Mouse (Mus musculus): ENCODE data around the gene Exoc3l4. TPM values are rescaled to one million over a fixed set of nuclear protein-coding genes. Genes with fewer than 3 reads are reported as not detected.

Exoc3l4 gene
- total and polyA plus RNA-seq, 3 experiments, result 0.04 to 0.17 TPM; not detected in 1

DNA sequence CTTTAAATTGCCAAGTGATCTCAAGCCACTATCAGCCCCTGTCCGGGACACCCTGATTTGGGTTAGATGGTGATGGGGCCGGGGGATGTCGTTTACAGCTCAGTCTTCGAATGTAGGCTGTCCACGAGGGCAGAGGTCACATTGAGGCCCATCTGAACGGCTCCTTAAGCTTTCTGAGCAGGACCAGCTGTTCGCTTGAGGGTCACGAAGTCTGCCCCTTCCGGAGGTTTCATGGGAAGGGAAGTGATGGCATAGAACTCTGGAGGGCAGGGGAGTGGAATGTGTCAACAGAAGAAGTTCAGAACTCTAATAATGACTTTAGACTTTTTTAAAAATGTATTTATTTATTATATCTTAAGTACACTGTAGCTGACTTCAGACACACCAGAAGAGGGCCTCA lies 7.7 kb downstream of the Exoc3l4 start:
- no peak overlapping the region for H3K27ac ChIP-seq (ENCODE audit: control insufficient read depth, low read depth, low read length)
- no peak for DNase-seq (ENCODE audit: low read depth, low spot score)
- H3K9ac ChIP-seq (ENCODE audit: control insufficient read depth, low read depth, low read length, poor library complexity, severe bottlenecking), result no peak overlapping the region
- no peaks in the 10 kb centered on the region for H3K9me3 ChIP-seq (replicated peaks; ENCODE audit: insufficient read depth, low read length)
- no peak overlapping the region for H3K4me3 ChIP-seq (ENCODE audit: control insufficient read depth in 1 of 2, insufficient read depth in 1 of 2, low read depth in 2 of 2, low read length in 2 of 2)
- H3K79me2 ChIP-seq (ENCODE audit: control insufficient read depth, insufficient read depth, low read length, poor library complexity), result no peaks in the 10 kb centered on the region
- TF ChIP-seq BHLHE40 (IDR thresholded peaks at IDR 0.05; ENCODE audit: borderline replicate concordance, low read depth, low read length), result no peak
- TF ChIP-seq CHD2 (IDR thresholded peaks at IDR 0.05; ENCODE audit: low read length), result no peak
- TF ChIP-seq EP300 (IDR thresholded peaks at IDR 0.05; ENCODE audit: low read depth in 1 of 2, low read length in 2 of 2), result no peak
- TF ChIP-seq MXI1 (IDR thresholded peaks at IDR 0.05; ENCODE audit: low read depth, low read length), result no peak
- no peak for TF ChIP-seq NRF1 (IDR thresholded peaks at IDR 0.05; ENCODE audit: insufficient read depth, low read depth, low read length, poor library complexity, severe bottlenecking)
- TF ChIP-seq POLR2AphosphoS5 (IDR thresholded peaks at IDR 0.05; ENCODE audit: borderline replicate concordance, low read depth, low read length), result no peak
- no peak for TF ChIP-seq MYB (IDR thresholded peaks at IDR 0.05; ENCODE audit: low read depth, low read length)
- no peak for TF ChIP-seq E2F4 (IDR thresholded peaks at IDR 0.05; ENCODE audit: borderline replicate concordance, low read depth, low read length)
- TF ChIP-seq MAX (IDR thresholded peaks at IDR 0.05; ENCODE audit: low read length), result no peak
- no peak for TF ChIP-seq RCOR1 (IDR thresholded peaks at IDR 0.05; ENCODE audit: low read depth, low read length)
- no peak for TF ChIP-seq USF1 (IDR thresholded peaks at IDR 0.05; ENCODE audit: low read depth, low read length)
- TF ChIP-seq MEF2A (IDR thresholded peaks at IDR 0.05; ENCODE audit: extremely low read depth, insufficient replicate concordance, low read depth, low read length, poor library complexity, severe bottlenecking), result no peak
- TF ChIP-seq ZMIZ1 (IDR thresholded peaks at IDR 0.05; ENCODE audit: low read depth, low read length), result no peak
- no peak for TF ChIP-seq CTCF (IDR thresholded peaks at IDR 0.05 in 2 of 3, conservative IDR thresholded peaks at IDR 0.05 in 1 of 3; ENCODE audit: control insufficient read depth in 1 of 3, insufficient read depth in 1 of 3, low read depth in 2 of 3, low read length in 3 of 3, poor library complexity in 1 of 3, severe bottlenecking in 1 of 3)
- no peak for TF ChIP-seq TBP (IDR thresholded peaks at IDR 0.05; ENCODE audit: low read depth, low read length)
- no peak for TF ChIP-seq UBTF (IDR thresholded peaks at IDR 0.05; ENCODE audit: borderline replicate concordance, insufficient read depth, low read depth, low read length)
- no peak for TF ChIP-seq MYC (IDR thresholded peaks at IDR 0.05; ENCODE audit: low read depth, low read length)
- peaks cover 0 to 13% of the 10 kb centered on the region in 2 experiments; a peak in 3 of 4 replicates for H3K4me1 ChIP-seq (ENCODE audit: control insufficient read depth in 1 of 2, insufficient read depth in 2 of 2, low read length in 2 of 2)
- H3K27me3 ChIP-seq (ENCODE audit: control insufficient read depth in 1 of 2, insufficient read depth in 2 of 2, low read length in 2 of 2), result no peaks in the 10 kb centered on the region
- no peaks in the 10 kb centered on the region for H3K36me3 ChIP-seq (ENCODE audit: control insufficient read depth in 1 of 2, insufficient read depth in 2 of 2, low read length in 2 of 2)

DNA sequence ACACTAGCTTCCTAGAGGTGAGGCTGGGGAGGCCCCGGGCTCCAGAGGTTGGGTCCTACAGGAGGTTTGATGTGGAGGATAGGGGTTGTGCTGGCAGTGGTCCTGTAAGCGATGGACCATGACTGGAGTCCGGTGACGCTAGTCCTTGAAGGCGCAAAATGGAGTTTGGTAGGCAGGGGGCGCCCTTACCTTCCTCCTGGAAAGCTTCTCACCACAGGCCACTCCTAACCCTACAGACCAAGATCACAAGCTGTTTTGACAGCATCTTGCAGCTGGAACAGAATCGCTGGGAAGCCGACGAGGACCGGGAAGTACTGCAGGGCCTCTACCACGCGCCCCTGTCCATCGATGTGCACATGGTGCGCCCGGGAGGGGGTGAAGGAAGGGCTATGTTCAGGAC lies 8.4 kb downstream of the Exoc3l4 start:
- no peak overlapping the region for H3K9ac ChIP-seq (ENCODE audit: control insufficient read depth, low read depth, low read length, poor library complexity, severe bottlenecking)
- no peaks in the 10 kb centered on the region for H3K79me2 ChIP-seq (ENCODE audit: control insufficient read depth, insufficient read depth, low read length, poor library complexity)
- TF ChIP-seq MYB (IDR thresholded peaks at IDR 0.05; ENCODE audit: low read depth, low read length) (no peak), SMC3 (IDR thresholded peaks at IDR 0.05; ENCODE audit: low read depth, low read length) (peak; percentile 90), USF2 (IDR thresholded peaks at IDR 0.05; ENCODE audit: borderline replicate concordance in 1 of 2, insufficient read depth in 1 of 2, low read depth in 1 of 2, low read length in 2 of 2) (no peak), MAFK (IDR thresholded peaks at IDR 0.05; ENCODE audit: borderline replicate concordance, low read depth, low read length) (no peak), RAD21 (IDR thresholded peaks at IDR 0.05; ENCODE audit: low read depth, low read length) (peak; percentile 83), RCOR1 (IDR thresholded peaks at IDR 0.05; ENCODE audit: low read depth, low read length) (no peak), ZC3H11A (IDR thresholded peaks at IDR 0.05; ENCODE audit: low read depth, low read length) (peak; percentile 84), CTCF (IDR thresholded peaks at IDR 0.05 in 2 of 3, conservative IDR thresholded peaks at IDR 0.05 in 1 of 3; ENCODE audit: control insufficient read depth in 1 of 3, insufficient read depth in 1 of 3, low read depth in 2 of 3, low read length in 3 of 3, poor library complexity in 1 of 3, severe bottlenecking in 1 of 3) (peak; percentile 62 to 94 (median 86)), MEF2A (IDR thresholded peaks at IDR 0.05; ENCODE audit: extremely low read depth, insufficient replicate concordance, low read depth, low read length, poor library complexity, severe bottlenecking) (no peak)
- DNase-seq (ENCODE audit: low read depth, low spot score), result peak; percentile 79
- H3K36me3 ChIP-seq (ENCODE audit: control insufficient read depth in 1 of 2, insufficient read depth in 2 of 2, low read length in 2 of 2), result no peaks in the 10 kb centered on the region
- no peak overlapping the region for H3K4me3 ChIP-seq (ENCODE audit: control insufficient read depth in 1 of 2, insufficient read depth in 1 of 2, low read depth in 2 of 2, low read length in 2 of 2)
- no peak overlapping the region for H3K27ac ChIP-seq (ENCODE audit: control insufficient read depth, low read depth, low read length)
- H3K4me1 ChIP-seq (ENCODE audit: control insufficient read depth in 1 of 2, insufficient read depth in 2 of 2, low read length in 2 of 2), result peaks cover 0 to 12% of the 10 kb centered on the region in 2 experiments; a peak in 3 of 4 replicates
- H3K9me3 ChIP-seq (replicated peaks; ENCODE audit: insufficient read depth, low read length), result no peaks in the 10 kb centered on the region
- H3K27me3 ChIP-seq (ENCODE audit: control insufficient read depth in 1 of 2, insufficient read depth in 2 of 2, low read length in 2 of 2), result no peaks in the 10 kb centered on the region
